Mouse (Mus musculus) ES-Bruce4 (cell line): Measurements from ENCODE around the gene Jph3.

ENCODE experiments used
- CTCF ChIP-seq: IDR thresholded peaks from one replicate; pipeline ENCODE4 v1.8.1; 2011; ENCODE audit warnings: low read depth, low read length
- POLR2A ChIP-seq: IDR thresholded peaks from one replicate; pipeline ENCODE4 v1.8.1; 2011; ENCODE audit warnings: low read length; ENCODE audit not compliant: insufficient read depth

DNA sequence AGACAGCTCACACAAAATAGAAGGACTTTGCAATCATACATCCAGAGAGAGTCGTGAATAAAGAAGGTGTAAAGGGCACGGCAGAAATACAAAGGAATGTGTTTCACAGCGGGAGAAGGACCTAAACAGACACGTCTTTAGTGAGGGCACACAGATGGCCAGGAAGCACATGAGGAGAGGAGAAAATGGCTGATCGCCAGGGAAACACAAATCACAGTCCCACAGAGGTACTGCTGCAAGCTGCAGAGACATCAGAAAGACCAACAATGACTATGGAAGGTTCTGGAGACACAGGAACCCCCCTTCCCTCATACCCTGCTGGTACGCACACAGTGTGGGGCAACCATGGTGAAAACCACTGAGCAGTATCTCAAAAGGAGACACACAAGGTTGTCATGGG is 8.4 kb upstream of the Jph3 start:
- TF ChIP-seq CTCF (no peak), POLR2A (no peak)
